Mouse (Mus musculus) liver, embryonic 14.5 days (tissue): Measurements from ENCODE around the gene Pla2g12b.

Source experiments
- CTCF ChIP-seq: IDR thresholded peaks from 2 replicates; pipeline ENCODE4 v1.5.1; 2016; ENCODE audit warnings: antibody characterized with exemption, low read depth, control low read depth
- EP300 ChIP-seq: IDR thresholded peaks from 2 replicates; pipeline ENCODE4 v1.6.1; 2016; ENCODE audit warnings: antibody characterized with exemption, low read depth

GRCm38 (mm10) chr10:59389652-59390051 is 13.8 kb upstream of the Pla2g12b start:
- TF ChIP-seq CTCF = no peak
- no peak for TF ChIP-seq EP300
